Mouse (Mus musculus) cortical plate, adult 2 months (tissue): ENCODE measurements at regions not wholly inside any gene's neighbourhood (a gene's known extent, or its start where the extent isn't known, plus 50 kb on each side); places are given as distances from the start of the nearest gene placed in this dataset.
"Not testable (repeated sequence)": the region's sequence is repeated elsewhere in the genome, so short reads cannot be mapped to it uniquely, and the experiment has no call there.

Source experiments
- H3K27ac ChIP-seq: fragments of 200-500 bp; 2 replicates; pipeline ENCODE4 v1.5.1; 2012; ENCODE audit warnings: low read length, control low read depth, inconsistent platforms; ENCODE audit not compliant: insufficient read depth
- H3K4me1 ChIP-seq: fragments of 200-500 bp; 2 replicates; pipeline ENCODE4 v1.6.1; 2011; ENCODE audit warnings: low read length; ENCODE audit not compliant: control insufficient read depth, insufficient read depth
- H3K4me3 ChIP-seq: fragments of 200-500 bp; 2 replicates; pipeline ENCODE4 v1.5.1; 2011; ENCODE audit warnings: mild to moderate bottlenecking, low read length, control low read depth; ENCODE audit not compliant: insufficient read depth
- CTCF ChIP-seq: fragments of 200-500 bp; IDR thresholded peaks from 2 replicates; pipeline ENCODE4 v1.5.1; 2011; ENCODE audit warnings: mild to moderate bottlenecking, control low read depth, low read length; ENCODE audit not compliant: insufficient read depth; ENCODE audit errors: extremely low read depth
- POLR2A ChIP-seq: fragments of 200-500 bp; IDR thresholded peaks from 2 replicates; pipeline ENCODE4 v1.6.1; 2011; ENCODE audit warnings: mild to moderate bottlenecking, low read length, control low read depth; ENCODE audit not compliant: insufficient read depth; ENCODE audit errors: extremely low read depth

DNA sequence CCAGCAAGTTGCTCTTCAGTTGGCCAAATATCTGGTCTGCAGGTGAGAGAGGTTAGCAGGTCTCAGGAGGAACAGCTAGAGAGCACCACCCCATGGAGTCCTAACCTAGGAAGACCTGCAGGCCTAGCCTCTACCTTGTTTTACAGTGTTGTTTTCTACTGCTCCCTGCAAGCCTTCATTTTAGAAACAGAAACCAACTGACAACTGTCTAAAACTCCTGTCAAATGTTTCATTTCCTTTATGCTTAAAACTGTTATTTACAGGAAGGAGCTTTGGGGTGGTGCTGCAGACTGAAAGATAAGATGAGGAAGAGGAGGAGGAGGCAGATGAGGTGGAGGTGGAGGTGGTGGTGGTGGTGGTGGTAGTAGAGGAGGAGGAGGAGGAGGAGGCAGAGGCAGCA is 96.6 kb upstream of the Selenop start:
- TF ChIP-seq CTCF (no peak), POLR2A (no peak)
- H3K4me3 ChIP-seq = no peak overlapping the region
- H3K27ac ChIP-seq = no peak overlapping the region
- no peaks in the 10 kb centered on the region for H3K4me1 ChIP-seq

DNA sequence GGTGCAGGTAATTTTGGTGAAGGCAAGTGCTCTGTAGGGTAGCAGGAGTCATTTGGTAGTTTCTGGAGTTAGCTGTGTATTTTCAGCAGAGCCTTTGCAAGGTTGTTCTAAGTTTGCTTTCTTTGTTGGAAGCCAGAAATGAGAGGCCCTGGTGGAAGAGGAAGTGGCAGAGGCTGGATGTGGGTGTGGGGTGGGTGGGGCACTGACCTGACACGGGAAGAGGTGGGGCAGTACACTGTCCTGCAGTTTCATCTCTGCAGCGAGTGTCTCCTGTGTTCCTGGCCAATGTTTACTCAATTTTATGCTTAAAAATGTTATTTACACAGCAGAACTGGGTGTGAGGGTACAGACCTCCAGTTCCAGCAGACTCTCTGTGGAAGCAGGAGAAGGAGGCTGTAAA is 94.3 kb upstream of the Selenop start:
- no peak for TF ChIP-seq CTCF
- no peak for TF ChIP-seq POLR2A
- Histone ChIP-seq H3K4me1 (no peaks in the 10 kb centered on the region), H3K4me3 (no peak overlapping the region), H3K27ac (no peak overlapping the region)

DNA sequence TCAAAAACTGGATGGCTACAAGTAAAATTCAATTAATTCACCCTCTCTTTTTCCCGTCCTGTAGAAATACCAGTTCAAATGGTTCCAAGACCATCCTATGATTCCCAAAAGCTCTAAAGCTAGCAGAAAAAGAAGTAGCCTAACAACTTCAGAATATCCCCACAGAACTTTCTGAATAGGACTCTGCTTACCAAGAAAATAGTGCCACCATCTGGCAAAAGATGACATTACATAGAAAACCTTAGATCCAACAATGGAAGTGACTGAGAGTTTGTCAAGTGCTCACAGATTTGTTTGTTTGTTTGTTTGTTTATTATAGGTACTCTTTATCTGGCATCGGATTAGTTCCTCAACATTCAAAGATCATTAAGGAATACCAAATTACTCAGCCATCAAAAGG is 93.5 kb upstream of the Selenop start:
- Histone ChIP-seq H3K27ac (no peak overlapping the region), H3K4me1 (no peaks in the 10 kb centered on the region), H3K4me3 (no peak overlapping the region)
- TF ChIP-seq CTCF = no peak
- no peak for TF ChIP-seq POLR2A

DNA sequence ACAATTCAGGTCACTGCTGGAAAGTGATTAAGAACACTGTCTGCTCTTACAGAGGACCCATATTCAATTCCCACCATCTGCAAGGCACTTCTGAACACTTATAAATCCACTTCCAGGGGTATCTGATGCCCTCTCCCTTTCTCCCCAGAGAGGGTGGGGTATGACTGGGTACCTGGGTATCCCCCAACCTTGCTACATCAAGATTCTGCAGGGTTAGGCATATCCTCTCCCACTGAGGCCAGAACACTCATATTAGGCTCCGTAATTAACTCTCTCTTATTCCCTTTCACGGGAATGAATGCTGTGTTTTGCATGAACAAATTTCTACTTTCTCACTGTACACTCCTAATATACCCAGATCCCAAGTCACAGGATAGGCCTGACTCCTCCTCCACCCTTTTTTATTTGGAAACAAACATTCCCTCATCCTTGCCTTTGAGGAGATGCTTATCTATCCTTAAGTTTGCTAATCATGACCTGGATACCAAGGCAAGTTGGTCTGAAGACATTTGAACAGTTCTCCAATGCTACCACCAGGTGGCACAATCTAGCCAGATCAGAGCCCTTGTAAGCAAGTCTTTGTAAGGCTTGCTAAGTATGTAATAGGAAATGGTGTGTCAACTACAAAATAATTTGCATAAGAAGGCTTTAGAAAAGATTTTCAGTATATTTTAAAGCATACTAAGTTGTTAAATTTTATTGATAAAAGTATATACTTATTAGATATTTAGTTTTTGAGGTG is 66.3 kb upstream of the Selenop start:
- no peak overlapping the region for H3K27ac ChIP-seq
- peak; percentile 62; the same call in 1 of the 2 replicates for TF ChIP-seq CTCF
- TF ChIP-seq POLR2A = no peak
- no peaks in the 10 kb centered on the region for H3K4me1 ChIP-seq
- H3K4me3 ChIP-seq = no peak overlapping the region

DNA sequence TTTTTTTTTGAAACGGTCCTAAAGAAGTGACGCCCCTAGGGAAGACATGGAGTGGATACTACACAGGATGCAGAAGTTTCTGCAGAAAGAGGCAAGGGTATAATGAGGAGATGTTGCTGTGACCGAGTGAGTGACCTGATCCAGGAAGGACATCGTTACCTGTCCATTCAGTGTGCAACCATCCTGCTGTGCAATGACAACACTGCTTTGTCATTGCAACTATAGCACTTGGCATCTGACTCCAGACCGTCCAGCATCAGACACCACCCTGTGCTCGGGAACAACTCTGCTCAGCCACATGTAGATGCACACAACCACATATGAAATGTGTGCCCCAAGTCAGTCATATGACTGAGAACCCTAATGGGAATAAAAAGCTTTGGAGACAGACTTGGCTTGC is 62.8 kb upstream of the Selenop start:
- no peak for TF ChIP-seq CTCF
- TF ChIP-seq POLR2A = no peak
- no peak overlapping the region for H3K4me3 ChIP-seq
- H3K4me1 ChIP-seq = no peaks in the 10 kb centered on the region
- H3K27ac ChIP-seq = no peak overlapping the region

DNA sequence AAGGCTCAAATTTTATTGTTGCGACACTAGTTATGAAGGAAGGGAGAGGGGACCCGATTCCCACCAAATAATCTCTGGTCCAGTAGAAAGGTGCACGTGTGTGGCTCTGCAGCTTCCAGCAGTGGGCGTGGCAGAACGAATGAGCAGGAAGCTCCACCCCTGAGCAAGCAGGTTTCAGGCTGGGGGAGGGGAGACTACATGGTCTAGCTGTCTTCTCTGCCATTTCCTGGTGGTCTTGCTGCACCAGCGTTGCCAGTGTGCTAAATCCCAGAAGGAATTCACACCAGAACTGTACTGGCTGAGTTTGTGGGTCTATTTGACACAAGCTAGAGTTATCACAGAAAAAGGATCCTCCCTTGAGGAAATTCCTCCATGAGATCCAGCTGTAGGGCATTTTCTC is 62.3 kb upstream of the Selenop start:
- not testable (repeated sequence) for H3K4me1 ChIP-seq, H3K4me3 ChIP-seq, H3K27ac ChIP-seq

DNA sequence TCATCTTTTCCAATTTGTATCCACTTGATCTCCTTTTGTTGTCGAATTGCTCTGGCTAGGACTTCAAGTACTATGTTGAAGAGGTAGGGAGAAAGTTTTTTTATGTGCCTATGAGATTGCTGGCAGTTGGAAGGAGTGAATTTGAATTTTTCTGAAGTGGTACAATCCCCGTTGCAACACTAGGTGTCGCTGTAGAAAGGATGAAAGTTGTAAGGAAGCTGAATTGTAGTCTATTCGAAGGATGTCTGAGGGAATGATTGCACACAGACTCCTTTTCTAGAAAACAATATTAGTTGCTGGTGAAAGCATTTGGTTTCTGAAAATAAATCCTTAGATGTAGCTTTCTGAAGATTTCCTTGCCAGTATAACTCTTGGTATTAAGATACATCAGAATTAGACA is 54.6 kb upstream of the Selenop start:
- Histone ChIP-seq H3K4me3 (no peak overlapping the region), H3K4me1 (no peaks in the 10 kb centered on the region), H3K27ac (no peak overlapping the region)
- peak; percentile 37; the same call in 1 of the 2 replicates for TF ChIP-seq CTCF
- no peak for TF ChIP-seq POLR2A

DNA sequence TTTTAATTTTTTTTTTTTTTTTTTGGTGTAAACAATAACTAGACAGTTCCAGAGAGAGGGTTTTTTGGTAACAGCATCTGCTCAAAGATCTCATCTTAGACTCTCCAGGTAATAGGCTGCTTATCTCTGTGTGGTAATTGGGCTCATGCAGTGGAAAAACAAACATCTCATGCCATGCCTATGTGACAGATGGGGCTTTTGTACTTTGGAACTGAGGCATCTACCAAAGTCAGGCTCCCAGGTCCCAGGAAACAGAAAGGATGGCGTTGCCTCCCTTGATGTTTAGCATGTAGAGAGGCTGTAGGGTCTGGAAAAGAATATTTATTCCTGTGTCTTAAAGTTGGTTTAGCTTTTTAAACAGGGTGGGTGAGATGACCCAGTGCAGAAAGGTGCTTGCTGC is 53.1 kb upstream of the Selenop start:
- no peak for TF ChIP-seq CTCF
- TF ChIP-seq POLR2A = no peak
- Histone ChIP-seq H3K4me1 (no peaks in the 10 kb centered on the region), H3K4me3 (no peak overlapping the region)

More for the DNA sequence above, 53.1 kb upstream of the Selenop start:
- H3K27ac ChIP-seq = no peak overlapping the region
